Mouse (Mus musculus): ENCODE data around the gene Retreg3. TPM values are rescaled to one million over a fixed set of nuclear protein-coding genes. Genes with fewer than 3 reads are reported as not detected.
A peak's percentile ranks its signal among the peaks of the same experiment; 100 is the strongest.

The Retreg3 gene
- polyA plus RNA-seq, 1 experiment from 2014 or later = 14.0 TPM

- Histone ChIP-seq H3K4me1 (ENCODE audit: control insufficient read depth, insufficient read depth, low read length) (peaks cover 8% of the 10 kb centered on the region), H3K4me3 (ENCODE audit: low read depth, low read length) (peak within 1 kb of the TSS; percentile 86), H3K27ac (ENCODE audit: low read depth, low read length) (peak within 1 kb of the TSS; percentile 68), H3K27me3 (replicated peaks; ENCODE audit: control insufficient read depth, insufficient read depth, low read length) (0 out of 2 replicates have a peak, but pooled peaks cover 2% of the 10 kb centered on the region), H3K36me3 (ENCODE audit: control insufficient read depth, insufficient read depth, low read length) (no peaks in the 10 kb centered on the region), H3K9ac (ENCODE audit: low read length) (peak within 1 kb of the TSS; percentile 86), H3K9me3 (replicated peaks; ENCODE audit: control insufficient read depth, low read length) (no peaks in the 10 kb centered on the region), H3K4me2 (ENCODE audit: low read length) (peak within 1 kb of the TSS; percentile 98)
- WGBS = 4% methylated on average over 35 of the region's 35 CpGs
- peak; percentile 91 for ATAC-seq
- peak; percentile 94 for DNase-seq (ENCODE audit: low spot score)
These were observed 50.1 kb downstream of the Retreg3 start, which contains the start of gene Naglu for GRCm38 (mm10) chr11:101069391-101070188. TSS of gene Naglu (plus strand) at chr11:101070012.

- Histone ChIP-seq H3K36me3 (ENCODE audit: control insufficient read depth, insufficient read depth, low read length) (peaks cover 17% of the 10 kb centered on the region), H3K27me3 (replicated peaks; ENCODE audit: control insufficient read depth, insufficient read depth, low read length) (0 out of 2 replicates have a peak, but pooled peaks cover 2% of the 10 kb centered on the region), H3K9ac (ENCODE audit: low read length) (peak overlapping the region; percentile 52), H3K4me3 (ENCODE audit: low read depth, low read length) (peak overlapping the region; percentile 23), H3K4me1 (ENCODE audit: control insufficient read depth, insufficient read depth, low read length) (peaks cover 8% of the 10 kb centered on the region), H3K27ac (ENCODE audit: low read depth, low read length) (no peak overlapping the region), H3K9me3 (replicated peaks; ENCODE audit: control insufficient read depth, low read length) (no peaks in the 10 kb centered on the region), H3K4me2 (ENCODE audit: low read length) (peak overlapping the region; percentile 51)
- WGBS = 22% methylated on average over 18 of the region's 18 CpGs
- ATAC-seq (peak; percentile 24), DNase-seq (ENCODE audit: low spot score) (peak; percentile 85)
These were observed 52.9 kb downstream of the Retreg3 start for GRCm38 (mm10) chr11:101066549-101067412.

- no peak overlapping the region for H3K27ac ChIP-seq (ENCODE audit: low read depth, low read length)
- H3K27me3 ChIP-seq (replicated peaks; ENCODE audit: control insufficient read depth, insufficient read depth, low read length) = 0 out of 2 replicates have a peak, but pooled peaks cover 2% of the 10 kb centered on the region
- ATAC-seq (no peak), DNase-seq (ENCODE audit: low spot score) (no peak)
- WGBS = 92% methylated on average over 9 of the region's 9 CpGs
- no peak overlapping the region for H3K4me2 ChIP-seq (ENCODE audit: low read length)
- peaks cover 3% of the 10 kb centered on the region; the same call in 1 of the 2 replicates for H3K4me1 ChIP-seq (ENCODE audit: control insufficient read depth, insufficient read depth, low read length)
- no peak overlapping the region for H3K9ac ChIP-seq (ENCODE audit: low read length)
- H3K9me3 ChIP-seq (replicated peaks; ENCODE audit: control insufficient read depth, low read length) = no peaks in the 10 kb centered on the region
- peaks cover 32% of the 10 kb centered on the region for H3K36me3 ChIP-seq (ENCODE audit: control insufficient read depth, insufficient read depth, low read length)
- no peak overlapping the region for H3K4me3 ChIP-seq (ENCODE audit: low read depth, low read length)
These were observed 54.7 kb downstream of the Retreg3 start for GRCm38 (mm10) chr11:101065002-101065401.

- Histone ChIP-seq H3K9ac (ENCODE audit: low read length) (no peak overlapping the region), H3K27ac (ENCODE audit: low read depth, low read length) (peak overlapping the region; percentile 48; the same call in 1 of the 2 replicates), H3K4me3 (ENCODE audit: low read depth, low read length) (no peak overlapping the region), H3K27me3 (replicated peaks; ENCODE audit: control insufficient read depth, insufficient read depth, low read length) (0 out of 2 replicates have a peak, but pooled peaks cover 2% of the 10 kb centered on the region), H3K36me3 (ENCODE audit: control insufficient read depth, insufficient read depth, low read length) (peaks cover 36% of the 10 kb centered on the region), H3K4me2 (ENCODE audit: low read length) (no peak overlapping the region), H3K4me1 (ENCODE audit: control insufficient read depth, insufficient read depth, low read length) (peaks cover 3% of the 10 kb centered on the region; the same call in 1 of the 2 replicates), H3K9me3 (replicated peaks; ENCODE audit: control insufficient read depth, low read length) (no peaks in the 10 kb centered on the region)
- WGBS = 84% methylated on average over 4 of the region's 4 CpGs
- DNase-seq (ENCODE audit: low spot score) = no peak
- ATAC-seq = no peak
These were observed 55.2 kb downstream of the Retreg3 start for GRCm38 (mm10) chr11:101064462-101064861.

- 61% methylated on average over 12 of the region's 12 CpGs for WGBS
- Histone ChIP-seq H3K4me3 (ENCODE audit: low read depth, low read length) (no peak overlapping the region), H3K27me3 (replicated peaks; ENCODE audit: control insufficient read depth, insufficient read depth, low read length) (0 out of 2 replicates have a peak, but pooled peaks cover 2% of the 10 kb centered on the region), H3K36me3 (ENCODE audit: control insufficient read depth, insufficient read depth, low read length) (peaks cover 37% of the 10 kb centered on the region), H3K4me2 (ENCODE audit: low read length) (no peak overlapping the region), H3K4me1 (ENCODE audit: control insufficient read depth, insufficient read depth, low read length) (peaks cover 3% of the 10 kb centered on the region; the same call in 1 of the 2 replicates), H3K27ac (ENCODE audit: low read depth, low read length) (peak overlapping the region; percentile 48; the same call in 1 of the 2 replicates), H3K9ac (ENCODE audit: low read length) (no peak overlapping the region; the same call in 1 of the 2 replicates), H3K9me3 (replicated peaks; ENCODE audit: control insufficient read depth, low read length) (no peaks in the 10 kb centered on the region)
- no peak for DNase-seq (ENCODE audit: low spot score)
- no peak for ATAC-seq
These were observed 55.9 kb downstream of the Retreg3 start for GRCm38 (mm10) chr11:101063676-101064327.

GRCm38 (mm10) chr11:101062971-101063675 is 56.6 kb downstream of the Retreg3 start:
- no peak overlapping the region for H3K4me2 ChIP-seq (ENCODE audit: low read length)
- WGBS = 81% methylated on average over 14 of the region's 14 CpGs
- H3K27me3 ChIP-seq (replicated peaks; ENCODE audit: control insufficient read depth, insufficient read depth, low read length) = 0 out of 2 replicates have a peak, but pooled peaks cover 2% of the 10 kb centered on the region
- H3K27ac ChIP-seq (ENCODE audit: low read depth, low read length) = peak overlapping the region; percentile 39; the same call in 1 of the 2 replicates
- DNase-seq (ENCODE audit: low spot score) (no peak), ATAC-seq (no peak)
- no peak overlapping the region for H3K4me3 ChIP-seq (ENCODE audit: low read depth, low read length)
- no peak overlapping the region for H3K9ac ChIP-seq (ENCODE audit: low read length)
- peaks cover 43% of the 10 kb centered on the region for H3K36me3 ChIP-seq (ENCODE audit: control insufficient read depth, insufficient read depth, low read length)
- H3K9me3 ChIP-seq (replicated peaks; ENCODE audit: control insufficient read depth, low read length) = no peaks in the 10 kb centered on the region
- H3K4me1 ChIP-seq (ENCODE audit: control insufficient read depth, insufficient read depth, low read length) = peaks cover 3% of the 10 kb centered on the region; the same call in 1 of the 2 replicates

- Histone ChIP-seq H3K4me1 (ENCODE audit: control insufficient read depth, insufficient read depth, low read length) (peaks cover 3% of the 10 kb centered on the region; the same call in 1 of the 2 replicates), H3K36me3 (ENCODE audit: control insufficient read depth, insufficient read depth, low read length) (peaks cover 48% of the 10 kb centered on the region)
- no peak for ATAC-seq
These were observed 57.4 kb downstream of the Retreg3 start for GRCm38 (mm10) chr11:101062165-101062884.

More at GRCm38 (mm10) chr11:101062165-101062884, 57.4 kb downstream of the Retreg3 start:
- 75% methylated on average over 12 of the region's 12 CpGs for WGBS
- Histone ChIP-seq H3K9ac (ENCODE audit: low read length) (no peak overlapping the region), H3K9me3 (replicated peaks; ENCODE audit: control insufficient read depth, low read length) (no peaks in the 10 kb centered on the region), H3K4me3 (ENCODE audit: low read depth, low read length) (no peak overlapping the region), H3K27ac (ENCODE audit: low read depth, low read length) (no peak overlapping the region), H3K27me3 (replicated peaks; ENCODE audit: control insufficient read depth, insufficient read depth, low read length) (no peaks in the 10 kb centered on the region), H3K4me2 (ENCODE audit: low read length) (no peak overlapping the region)
- DNase-seq (ENCODE audit: low spot score) = no peak

Measured in forebrain, embryonic 14.5 days (tissue).